Mouse (Mus musculus) gastrocnemius, adult 8-10 months (tissue): ENCODE data around the gene Grid1. TPM values are rescaled to one million over a fixed set of nuclear protein-coding genes. Genes with fewer than 3 reads are reported as not detected.

Experiments
- DNase-seq, 2 experiments: peaks; one replicate each; pipeline ENCODE4 v3.0.0; 2022; ENCODE audit warnings: low spot score in 2 of 2
- total RNA-seq, 4 experiments: library from RNA; stranded (reverse); gene quantifications; 2 replicates each; pipeline ENCODE4 v1.2.4; 2022

The Grid1 gene
- total RNA-seq, 4 experiments from 2014 or later: not detected

DNA sequence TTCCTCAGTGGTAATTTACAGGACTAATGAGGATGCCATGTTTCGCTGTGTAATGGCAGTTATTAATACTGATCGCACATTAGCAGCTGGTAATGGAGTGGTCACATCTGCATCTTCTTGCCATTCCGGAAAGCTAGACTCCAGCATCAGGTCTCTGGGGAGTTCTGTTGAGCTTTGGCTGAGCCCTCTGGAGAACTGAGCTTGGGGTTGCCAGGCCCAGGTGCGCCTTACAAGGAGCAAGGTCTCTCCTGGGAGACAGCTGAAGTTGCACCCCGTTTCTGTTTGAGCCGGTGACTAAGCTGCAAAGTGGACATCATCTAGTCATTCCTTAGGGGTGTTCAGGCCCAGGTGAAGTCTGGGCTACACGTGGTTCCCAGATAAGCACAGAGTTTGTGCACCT lies 186.8 kb downstream of the Grid1 start:
- no peak for DNase-seq

GRCm38 (mm10) chr14:35008674-35009073 lies 188.8 kb downstream of the Grid1 start:
- no peak for DNase-seq

DNA sequence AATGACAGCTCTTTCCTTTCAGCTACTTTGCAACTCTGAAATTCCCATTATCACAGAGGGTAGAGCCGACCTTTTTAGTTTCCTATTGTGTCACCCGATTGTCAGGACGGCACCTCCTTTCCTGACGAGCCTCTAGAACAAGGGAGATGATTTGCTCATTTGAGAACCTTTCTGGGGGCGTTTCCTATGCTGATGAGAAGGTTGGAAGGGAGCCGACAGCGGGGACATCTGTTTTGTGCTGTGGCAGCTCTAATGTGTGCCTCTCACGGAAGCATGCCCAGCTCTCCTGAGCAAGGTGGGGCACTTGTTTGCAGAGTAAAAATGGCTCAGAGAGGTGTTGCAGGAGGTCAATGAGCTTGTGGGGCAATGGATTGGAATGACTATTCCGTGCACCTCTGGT lies 189.2 kb downstream of the Grid1 start:
- DNase-seq: no peak

DNA sequence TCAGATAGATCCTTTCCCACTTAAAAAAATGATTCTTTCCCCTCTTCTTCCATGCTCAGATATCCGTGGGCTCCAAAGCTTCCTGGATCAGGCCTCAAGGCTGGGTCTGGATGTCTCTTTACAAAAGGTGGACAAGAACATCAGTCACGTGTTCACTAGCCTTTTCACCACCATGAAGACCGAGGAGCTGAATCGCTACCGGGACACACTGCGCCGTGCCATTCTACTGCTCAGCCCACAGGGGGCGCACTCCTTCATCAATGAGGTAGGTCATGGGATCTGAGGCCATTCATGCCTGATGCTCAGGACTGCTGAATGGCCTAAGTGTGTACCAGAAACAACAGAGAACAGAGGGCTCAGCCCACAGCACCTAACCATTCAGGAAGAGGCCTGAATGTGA lies 206.8 kb downstream of the Grid1 start:
- no peak for DNase-seq

GRCm38 (mm10) chr14:35027501-35028140 lies 207.7 kb downstream of the Grid1 start:
- no peak for DNase-seq

- DNase-seq: no peak
Observed at GRCm38 (mm10) chr14:35029626-35030025, 209.7 kb downstream of the Grid1 start.

- DNase-seq: no peak
Observed at GRCm38 (mm10) chr14:35030271-35030670, 210.4 kb downstream of the Grid1 start.

- DNase-seq: no peak
Observed at GRCm38 (mm10) chr14:35032283-35032682, 212.4 kb downstream of the Grid1 start.

- DNase-seq: no peak
Observed at GRCm38 (mm10) chr14:35044268-35044667, 224.4 kb downstream of the Grid1 start.

GRCm38 (mm10) chr14:35044918-35045698 lies 225.2 kb downstream of the Grid1 start:
- DNase-seq: no peak

DNA sequence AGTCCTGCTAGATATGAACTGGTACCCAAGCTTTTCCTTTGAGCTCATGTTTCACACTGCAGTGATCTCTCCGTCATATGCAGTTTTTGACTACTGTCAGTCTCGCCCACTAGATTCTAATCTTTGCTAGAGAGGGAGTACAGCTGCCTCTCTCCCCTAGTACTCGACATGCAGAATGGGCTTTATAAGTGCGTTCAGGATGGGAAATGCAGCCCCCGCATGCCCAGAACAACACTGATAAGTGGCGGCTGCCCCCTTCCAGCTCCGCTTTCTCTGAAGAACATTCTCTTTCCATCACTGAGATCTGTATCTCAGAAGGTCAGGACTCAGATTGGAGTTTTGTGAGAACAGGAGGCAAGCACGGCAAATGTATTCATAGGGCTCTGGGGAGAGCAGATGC lies 229.3 kb downstream of the Grid1 start:
- no peak for DNase-seq

DNA sequence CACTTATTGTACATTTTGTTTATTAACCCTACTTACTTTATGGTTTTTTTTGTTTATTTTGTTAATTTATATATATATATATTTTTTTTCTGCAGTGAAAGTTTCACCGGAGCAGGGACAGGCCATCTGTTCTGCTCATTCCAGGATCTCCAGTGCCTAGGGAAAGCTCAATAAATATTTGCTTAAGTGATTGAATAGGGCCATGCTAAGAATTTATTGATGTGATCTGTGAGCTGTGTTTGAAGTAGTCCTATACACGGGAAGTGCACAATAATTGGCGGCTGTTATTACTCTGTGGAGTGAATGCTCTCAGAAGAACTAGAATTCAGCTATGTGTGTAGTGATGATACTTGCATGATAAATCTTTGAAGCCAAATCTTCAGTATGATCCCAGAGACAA lies 234.2 kb downstream of the Grid1 start:
- no peak for DNase-seq

DNA sequence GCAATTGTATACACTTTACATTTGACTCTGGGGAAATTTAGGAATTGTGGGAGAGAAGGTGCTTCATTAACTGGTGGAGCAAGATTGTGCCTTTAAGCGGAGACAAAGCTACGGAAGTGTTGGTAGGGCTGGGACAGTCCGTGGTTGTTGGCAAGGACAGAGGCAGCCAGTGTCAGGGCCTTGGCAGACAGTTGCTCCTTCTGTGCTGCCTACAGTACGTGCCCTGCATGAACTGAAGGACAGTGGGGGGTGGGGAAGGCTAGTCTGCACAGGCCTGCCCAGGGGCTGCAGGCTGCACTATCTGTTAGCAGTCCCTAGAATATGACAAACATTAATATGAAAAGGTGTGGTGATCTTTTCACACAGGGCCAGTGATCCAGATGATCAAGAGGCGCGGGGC lies 254.7 kb downstream of the Grid1 start:
- no peak for DNase-seq

DNA sequence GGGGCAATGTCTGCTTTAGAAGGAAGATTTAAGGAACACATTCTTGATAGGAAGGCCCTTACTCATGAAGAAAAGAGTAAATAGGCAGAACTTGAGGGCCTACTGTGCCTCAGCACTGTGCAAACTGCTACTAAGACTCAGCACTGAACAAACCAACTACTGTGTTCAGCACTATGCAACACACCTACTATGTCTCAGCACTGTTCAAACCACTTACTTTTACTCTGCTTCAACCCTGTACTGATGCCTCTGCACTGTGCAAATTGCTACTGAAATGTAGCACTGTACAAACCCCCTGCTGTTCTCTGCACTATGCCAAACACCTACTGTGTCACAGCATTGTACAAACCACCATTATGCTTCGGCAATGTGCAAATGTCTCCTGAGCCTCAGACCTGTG lies 260.0 kb downstream of the Grid1 start:
- DNase-seq: no peak

DNA sequence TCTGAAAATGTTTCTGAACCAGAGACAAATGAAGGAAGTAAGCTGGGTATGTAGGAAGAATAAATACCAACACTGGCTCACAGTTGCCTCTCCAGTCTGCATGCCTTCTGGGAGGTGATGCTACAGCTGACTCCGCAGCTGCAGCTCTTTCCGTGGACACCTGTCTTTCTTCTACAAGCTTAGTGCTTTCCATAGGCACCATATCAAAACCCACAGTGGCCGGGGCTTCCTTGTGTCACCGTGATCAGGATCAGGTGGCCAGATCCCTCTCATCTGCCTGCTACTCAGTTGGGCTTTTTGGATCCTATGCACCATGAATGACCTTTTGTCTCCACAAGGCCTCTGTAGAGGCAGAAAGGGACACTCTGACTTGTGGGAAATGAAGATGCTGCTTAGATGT lies 272.7 kb downstream of the Grid1 start:
- no peak for DNase-seq

GRCm38 (mm10) chr14:35093561-35094186 lies 273.8 kb downstream of the Grid1 start:
- DNase-seq: no peak

DNA sequence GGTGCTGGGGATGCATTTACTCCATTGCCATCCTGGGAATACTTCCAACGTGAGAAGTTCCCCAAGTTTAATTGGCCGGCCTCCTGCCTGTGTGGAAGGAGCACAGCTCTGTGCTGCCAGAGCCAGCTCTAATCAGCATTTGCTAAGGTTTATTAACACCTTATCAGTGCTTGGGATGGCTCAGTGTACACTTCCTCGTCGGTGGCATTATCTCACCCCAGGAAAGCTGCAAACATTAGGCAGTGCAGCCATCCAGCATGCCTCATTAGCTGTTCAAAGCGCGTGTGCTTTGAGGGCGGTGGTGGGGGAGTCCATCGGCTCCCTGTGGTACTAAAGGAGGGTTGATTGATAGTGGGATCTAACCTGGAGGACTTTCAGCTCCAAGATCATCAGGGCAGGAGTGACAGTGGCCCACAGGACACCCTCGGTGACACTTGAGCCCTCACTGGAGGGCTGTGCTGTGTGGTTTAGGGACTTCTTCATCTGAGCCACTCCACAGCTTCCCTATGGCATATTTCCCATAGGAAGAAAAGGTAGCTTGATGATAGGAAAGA lies 275.7 kb downstream of the Grid1 start:
- DNase-seq: no peak

DNA sequence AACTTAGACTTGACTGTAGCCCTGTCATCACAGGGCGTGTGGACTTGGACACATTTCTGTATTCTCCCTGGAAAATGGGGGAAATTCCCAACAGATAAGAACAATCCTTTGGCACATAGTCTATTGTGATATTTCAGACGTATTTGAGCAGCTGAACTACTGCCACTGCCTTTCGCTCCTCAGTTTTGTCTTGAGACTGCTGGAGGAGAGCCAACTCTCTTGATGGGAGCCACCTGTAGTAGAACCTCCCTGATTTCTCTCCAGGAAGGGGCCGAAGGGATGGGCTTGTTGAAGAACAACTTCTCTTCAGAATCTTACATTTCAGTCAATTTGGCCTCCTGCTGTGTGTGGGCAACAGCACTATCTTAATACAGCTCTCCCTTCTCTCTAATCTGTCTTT lies 276.2 kb downstream of the Grid1 start:
- DNase-seq: no peak

DNA sequence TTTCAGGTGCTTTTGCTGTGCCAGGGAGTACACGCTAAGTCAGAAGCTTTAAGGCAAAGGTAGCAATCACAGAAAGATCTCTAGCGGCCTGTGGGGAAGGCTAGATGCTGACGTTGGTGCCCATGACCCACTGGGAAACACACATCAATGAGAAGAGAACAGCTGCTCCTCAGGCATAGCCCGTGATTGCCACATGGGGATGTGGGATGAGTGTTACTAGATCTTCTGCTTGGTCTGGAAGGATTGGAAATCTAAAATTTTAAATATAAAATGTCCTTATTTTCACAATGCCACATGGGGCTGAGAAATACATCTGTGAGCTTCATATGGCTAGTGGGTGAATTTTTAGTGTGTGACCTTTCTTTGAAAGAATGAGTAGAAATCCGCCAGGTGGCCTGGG lies 277.3 kb downstream of the Grid1 start:
- DNase-seq: no peak

DNA sequence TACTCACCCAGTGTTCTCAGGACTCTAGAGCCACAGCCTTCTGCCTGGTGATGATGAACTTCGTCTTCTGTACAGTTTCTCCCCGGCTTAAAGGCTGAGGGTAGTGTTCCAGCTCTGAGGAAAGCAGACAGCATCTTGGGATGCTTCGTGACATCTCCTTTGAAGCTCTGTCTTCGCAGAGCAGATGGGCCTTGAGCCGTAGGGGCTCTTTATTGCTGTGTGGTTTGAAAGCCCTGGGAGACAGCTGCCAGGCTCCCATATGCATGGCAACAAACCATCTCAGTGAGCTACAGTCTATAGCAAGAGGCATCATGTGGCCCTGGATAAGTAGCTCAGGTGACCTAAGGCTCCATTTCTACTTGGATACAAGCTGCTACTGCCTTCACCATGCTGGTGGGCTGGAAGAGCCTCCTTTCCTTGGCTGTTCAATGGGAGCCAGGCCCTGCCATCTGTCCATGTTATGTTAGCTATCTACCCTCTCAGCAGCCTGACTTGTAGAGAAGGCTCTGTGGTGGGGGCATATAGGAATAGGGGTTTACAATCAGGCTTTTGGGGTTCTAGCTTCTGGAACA lies 283.8 kb downstream of the Grid1 start:
- no peak for DNase-seq

DNA sequence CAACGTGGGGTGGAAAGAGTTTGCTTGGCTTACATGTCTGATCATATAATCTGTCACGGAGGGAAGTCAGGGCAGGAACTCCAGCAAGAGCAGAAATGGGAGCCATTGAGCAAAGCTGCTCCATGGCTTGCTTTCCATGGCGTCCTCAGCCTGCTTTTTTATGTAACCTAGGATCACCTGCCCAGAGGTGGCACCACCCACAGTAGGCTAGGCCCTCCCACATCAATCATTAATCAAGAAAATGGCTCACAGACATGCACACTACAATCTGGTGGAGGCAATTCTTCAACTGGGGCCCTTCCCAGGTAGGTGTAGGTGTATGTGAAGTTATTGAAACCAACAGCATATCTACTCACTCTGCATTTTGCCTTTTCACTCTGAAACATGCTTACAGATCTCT lies 287.7 kb downstream of the Grid1 start:
- no peak for DNase-seq

- no peak for DNase-seq
Observed at GRCm38 (mm10) chr14:35110928-35111327, 291.0 kb downstream of the Grid1 start.
